In genomic region chr4:129227985-129228381, GRCm38 (mm10) we compare ENCODE assay signal across 8 mouse cellular contexts. TPM values are rescaled to one million over a fixed set of nuclear protein-coding genes. Genes with fewer than 3 reads are reported as not detected.
DNase-seq lines count a peak whose midpoint lies in the region; ATAC-seq lines count a peak whose summit lies in the region.

No protein-coding gene starts in this region.

- H3K36me3 ChIP-seq in heart, embryonic 15.5 days, result no peaks in the 10 kb centered on the region
- peaks cover 8% of the 10 kb centered on the region; the same call in 1 of the 2 replicates for H3K36me3 ChIP-seq in hindbrain, embryonic 15.5 days
- H3K36me3 ChIP-seq in midbrain, embryonic 16.5 days (ENCODE audit: control insufficient read depth, insufficient read depth, low read length), result peaks cover 2% of the 10 kb centered on the region; the same call in 1 of the 2 replicates

- H3K9ac ChIP-seq in heart, embryonic 15.5 days, result no peak overlapping the region
- peak overlapping the region; percentile 71 for H3K9ac ChIP-seq in hindbrain, embryonic 15.5 days
- H3K9ac ChIP-seq in midbrain, embryonic 16.5 days (ENCODE audit: low read depth, low read length), result peak overlapping the region; percentile 69

- H3K4me3 ChIP-seq in heart, embryonic 15.5 days, result peak overlapping the region; percentile 29
- H3K4me3 ChIP-seq in hindbrain, embryonic 15.5 days, result peak overlapping the region; percentile 55
- H3K4me3 ChIP-seq in midbrain, embryonic 16.5 days (ENCODE audit: low read depth, low read length), result peak overlapping the region; percentile 45

- peaks cover 43% of the 10 kb centered on the region for H3K4me1 ChIP-seq in heart, embryonic 15.5 days (replicated peaks)
- H3K4me1 ChIP-seq in hindbrain, embryonic 15.5 days (replicated peaks), result peaks cover 52% of the 10 kb centered on the region
- H3K4me1 ChIP-seq in midbrain, embryonic 16.5 days (ENCODE audit: control insufficient read depth, insufficient read depth, low read length), result peaks cover 31% of the 10 kb centered on the region

- no peak overlapping the region for H3K27ac ChIP-seq in heart, embryonic 15.5 days
- peak overlapping the region; percentile 79 for H3K27ac ChIP-seq in hindbrain, embryonic 15.5 days (replicated peaks)
- H3K27ac ChIP-seq in midbrain, embryonic 16.5 days (ENCODE audit: low read length), result peak overlapping the region; percentile 8

- 32% methylated on average over 8 of the region's 8 CpGs for WGBS in heart, embryonic 15.5 days
- WGBS in hindbrain, embryonic 15.5 days, result 15% methylated on average over 8 of the region's 8 CpGs
- WGBS in midbrain, embryonic 16.5 days, result 17% methylated on average over 8 of the region's 8 CpGs

- ATAC-seq in heart, embryonic 15.5 days (replicated peaks; ENCODE audit: insufficient number of reproducible peaks, insufficient read depth, low FRiP score, low read depth), result no peak
- ATAC-seq in hindbrain, embryonic 15.5 days (ENCODE audit: low FRiP score, low read depth), result no peak
- ATAC-seq in midbrain, embryonic 16.5 days, result no peak
- no peak for ATAC-seq in activated CD4-positive, CD25-positive, alpha-beta regulatory T cell, adult 4 months

- H3K27me3 ChIP-seq in heart, embryonic 15.5 days, result peaks cover 91% of the 10 kb centered on the region
- H3K27me3 ChIP-seq in hindbrain, embryonic 15.5 days, result no peaks in the 10 kb centered on the region
- no peaks in the 10 kb centered on the region for H3K27me3 ChIP-seq in midbrain, embryonic 16.5 days (ENCODE audit: control insufficient read depth, insufficient read depth, low read depth, low read length)

- DNase-seq in heart, adult 11 months, result no peak
- DNase-seq in cerebellum, adult 9-11 months, result peak; percentile 69
- no peak for DNase-seq in ovary, postnatal 36 days (ENCODE audit: low spot score)
- DNase-seq in gastrocnemius, adult 8-10 months (ENCODE audit: low spot score in 2 of 2), result no peak

- peak overlapping the region; percentile 54 for H3K4me2 ChIP-seq in heart, embryonic 15.5 days
- H3K4me2 ChIP-seq in hindbrain, embryonic 15.5 days, result peak overlapping the region; percentile 70
- H3K4me2 ChIP-seq in midbrain, embryonic 16.5 days (ENCODE audit: low read length), result peak overlapping the region; percentile 73

- no peaks in the 10 kb centered on the region for H3K9me3 ChIP-seq in heart, embryonic 15.5 days (replicated peaks)
- H3K9me3 ChIP-seq in hindbrain, embryonic 15.5 days, result no peaks in the 10 kb centered on the region
- H3K9me3 ChIP-seq in midbrain, embryonic 16.5 days (replicated peaks; ENCODE audit: control insufficient read depth, low read length, poor library complexity, severe bottlenecking), result no peaks in the 10 kb centered on the region

RNA-seq across cellular contexts. Expression of gene C77080, which starts 33.2 kb away (rescaled TPM):
- polyA plus RNA-seq in heart, embryonic 15.5 days (2015; fragmentation: Nextera tagmentation; extraction: Ambion mirVana), result 1.4 and 3.1 TPM in 2 replicates
- polyA plus RNA-seq in hindbrain, embryonic 15.5 days (2015; fragmentation: Nextera tagmentation; extraction: Ambion mirVana), result 8.3 and 9.5 TPM in 2 replicates
- polyA plus RNA-seq in midbrain, embryonic 16.5 days (2015; fragmentation: Nextera tagmentation; extraction: Ambion mirVana), result 6.7 and 8.2 TPM in 2 replicates
- total RNA-seq in gastrocnemius, adult 8-10 months (2022), result 1 to 10 TPM in 1 of 4 experiments, under 1 TPM in 3; 0.58 to 1.6 (median 0.75) TPM
- polyA plus RNA-seq in activated CD4-positive, CD25-positive, alpha-beta regulatory T cell, adult 4 months (2017; shearing (Covaris generic)), result under 1 TPM; 0.20 TPM

RNA-seq across cellular contexts. Expression of gene Yars, which starts 38.4 kb away (rescaled TPM):
- polyA plus RNA-seq in heart, embryonic 15.5 days (2015; fragmentation: Nextera tagmentation; extraction: Ambion mirVana), result 40.8 and 48.8 TPM in 2 replicates
- 102 and 111 TPM in 2 replicates for polyA plus RNA-seq in hindbrain, embryonic 15.5 days (2015; fragmentation: Nextera tagmentation; extraction: Ambion mirVana)
- polyA plus RNA-seq in midbrain, embryonic 16.5 days (2015; fragmentation: Nextera tagmentation; extraction: Ambion mirVana), result 111 and 116 TPM in 2 replicates
- 10 to 100 TPM; 31.2 to 44.4 (median 35.3) TPM for total RNA-seq in gastrocnemius, adult 8-10 months (2022)
- 10 to 100 TPM; 26.3 to 28.5 TPM for polyA plus RNA-seq in activated CD4-positive, CD25-positive, alpha-beta regulatory T cell, adult 4 months (2017; shearing (Covaris generic))

RNA-seq across cellular contexts. Expression of gene S100pbp, which starts 38.5 kb away (rescaled TPM):
- polyA plus RNA-seq in heart, embryonic 15.5 days (2015; fragmentation: Nextera tagmentation; extraction: Ambion mirVana), result 10.8 and 13.2 TPM in 2 replicates
- polyA plus RNA-seq in hindbrain, embryonic 15.5 days (2015; fragmentation: Nextera tagmentation; extraction: Ambion mirVana), result 19.6 and 20.5 TPM in 2 replicates
- polyA plus RNA-seq in midbrain, embryonic 16.5 days (2015; fragmentation: Nextera tagmentation; extraction: Ambion mirVana), result 27.0 and 28.0 TPM in 2 replicates
- 1 to 10 TPM; 3.8 to 4.6 (median 4.4) TPM for total RNA-seq in gastrocnemius, adult 8-10 months (2022)
- polyA plus RNA-seq in activated CD4-positive, CD25-positive, alpha-beta regulatory T cell, adult 4 months (2017; shearing (Covaris generic)), result 10 to 100 TPM; 24.4 to 26.3 TPM

RNA-seq across cellular contexts. Expression of gene Sync, which starts 59.4 kb away (rescaled TPM):
- 2.1 and 2.3 TPM in 2 replicates for polyA plus RNA-seq in heart, embryonic 15.5 days (2015; fragmentation: Nextera tagmentation; extraction: Ambion mirVana)
- polyA plus RNA-seq in hindbrain, embryonic 15.5 days (2015; fragmentation: Nextera tagmentation; extraction: Ambion mirVana), result 1.5 and 1.6 TPM in 2 replicates
- polyA plus RNA-seq in midbrain, embryonic 16.5 days (2015; fragmentation: Nextera tagmentation; extraction: Ambion mirVana), result 0.63 and 0.85 TPM in 2 replicates
- 10 to 100 TPM; 46.1 to 56.7 (median 48.1) TPM for total RNA-seq in gastrocnemius, adult 8-10 months (2022)
- polyA plus RNA-seq in activated CD4-positive, CD25-positive, alpha-beta regulatory T cell, adult 4 months (2017; shearing (Covaris generic)), result under 1 TPM; 0.46 to 0.48 TPM
